Mouse (Mus musculus) mesoderm, embryonic 11.5 days (tissue): ENCODE measurements at regions not wholly inside any gene's neighbourhood (a gene's known extent, or its start where the extent isn't known, plus 50 kb on each side); places are given as distances from the start of the nearest gene placed in this dataset.

Experiments used
- DNase-seq: peaks from one replicate; pipeline ENCODE4 v3.0.0-alpha.2; 2012; ENCODE audit warnings: low read depth, low spot score

GRCm38 (mm10) chr10:48066986-48067385, 1721.6 kb downstream of the Grik2 start:
- DNase-seq = no peak

- no peak for DNase-seq
Measured at GRCm38 (mm10) chr10:48027296-48027695, 1761.3 kb downstream of the Grik2 start.

GRCm38 (mm10) chr10:47991328-47992044, 1797.1 kb downstream of the Grik2 start:
- DNase-seq = peak; percentile 9

GRCm38 (mm10) chr10:47979028-47979427, 1809.5 kb downstream of the Grik2 start:
- no peak for DNase-seq
